16 mouse cellular contexts compared by ENCODE assay signal in genomic region chr9:63663222-63663621, GRCm38 (mm10).
DNase-seq lines count a peak whose midpoint lies in the region; ATAC-seq and TF ChIP-seq lines count a peak whose summit lies in the region.
"Had no signal": no experiment of that assay in that cellular context is flagged by ENCODE, and none has a peak within 500 bp of the region (broad histone marks: within the 10 kb centered on the region; RNA-seq: fewer than 3 reads in every experiment).

No protein-coding gene starts in this region.

- no peak for TF ChIP-seq EP300 in heart, adult 2 months (IDR thresholded peaks at IDR 0.05; ENCODE audit: insufficient read depth, low read depth, low read length)

- H3K27ac ChIP-seq in heart, adult 2 months = peak overlapping the region; percentile 17; the same call in 1 of the 2 replicates
- H3K27ac ChIP-seq in heart, embryonic 12.5 days (ENCODE audit: poor library complexity, severe bottlenecking) = no peak overlapping the region
- peak overlapping the region; percentile 33; the same call in 1 of the 2 replicates for H3K27ac ChIP-seq in testis, adult 2 months (ENCODE audit: control insufficient read depth, insufficient read depth, low read depth, low read length)
- H3K27ac ChIP-seq: forebrain, embryonic 15.5 days; hindbrain, embryonic 14.5 days; midbrain, embryonic 13.5 days had no signal

- no peak for DNase-seq in heart, adult 2 months
- DNase-seq in testis, postnatal 14 days (ENCODE audit: low spot score) = no peak
- peak; percentile 55 for DNase-seq in gastrocnemius, postnatal 14 days
- no peak for DNase-seq in cerebellum, adult 8-10 months
- no peak for DNase-seq in frontal cortex, postnatal 36 days (ENCODE audit: low spot score in 2 of 2)
- DNase-seq: cerebellum, postnatal 14 days; layer of hippocampus, adult 9-11 months; liver; lung, adult 18-20 months; lung, postnatal 4 days; right cerebral cortex, adult 18-20 months had no signal

- no peak for TF ChIP-seq POLR2A in heart, adult 2 months (IDR thresholded peaks at IDR 0.05; ENCODE audit: insufficient read depth, low read depth, low read length)
- TF ChIP-seq POLR2A in testis, adult 2 months (IDR thresholded peaks at IDR 0.05; ENCODE audit: control insufficient read depth, low read depth, low read length) = no peak

- H3K27me3 ChIP-seq in heart, adult 2 months (ENCODE audit: control insufficient read depth, insufficient read depth, low read length) = no peaks in the 10 kb centered on the region
- H3K27me3 ChIP-seq in heart, embryonic 12.5 days (replicated peaks) = no peaks in the 10 kb centered on the region
- no peaks in the 10 kb centered on the region for H3K27me3 ChIP-seq in testis, adult 2 months (ENCODE audit: control insufficient read depth, insufficient read depth, low read length)
- H3K27me3 ChIP-seq: forebrain, embryonic 15.5 days; midbrain, embryonic 13.5 days had no signal

- H3K4me3 ChIP-seq in heart, adult 2 months = no peak overlapping the region
- no peak overlapping the region for H3K4me3 ChIP-seq in heart, embryonic 12.5 days
- H3K4me3 ChIP-seq in testis, adult 2 months (ENCODE audit: control insufficient read depth, low read depth, low read length) = no peak overlapping the region
- H3K4me3 ChIP-seq: forebrain, embryonic 15.5 days; midbrain, embryonic 13.5 days had no signal

- H3K4me2 ChIP-seq in heart, embryonic 12.5 days = no peak overlapping the region
- H3K4me2 ChIP-seq: forebrain, embryonic 15.5 days; hindbrain, embryonic 14.5 days; midbrain, embryonic 13.5 days had no signal

- intact Hi-C loops in heart, adult 2 months (cut with DNase I) = no loop called here
- intact Hi-C loops in gastrocnemius, postnatal 14 days (cut with DNase I; ENCODE audit: low total_unique reads) = loop anchor here (10.0 kb wide), 1 partner anchor 92 kb away; the partner anchor contains the start of gene Smad3

- H3K9ac ChIP-seq in heart, adult 2 months (ENCODE audit: low read depth, low read length) = no peak overlapping the region
- no peak overlapping the region for H3K9ac ChIP-seq in heart, embryonic 12.5 days
- H3K9ac ChIP-seq: forebrain, embryonic 15.5 days; hindbrain, embryonic 14.5 days; midbrain, embryonic 13.5 days had no signal

- 63% methylated on average over 10 of the region's 10 CpGs for WGBS in heart, adult 2 months
- WGBS in heart, embryonic 12.5 days = 51% methylated on average over 10 of the region's 10 CpGs

- ATAC-seq in heart, embryonic 12.5 days (ENCODE audit: insufficient number of reproducible peaks, low FRiP score) = no peak
- ATAC-seq: forebrain, embryonic 15.5 days; midbrain, embryonic 13.5 days had no signal

- TF ChIP-seq CTCF in heart, adult 2 months (IDR thresholded peaks at IDR 0.05) = no peak
- TF ChIP-seq CTCF in testis, adult 2 months (IDR thresholded peaks at IDR 0.05; ENCODE audit: control insufficient read depth, insufficient read depth, insufficient replicate concordance, low read depth, low read length) = no peak

- H3K4me1 ChIP-seq in heart, adult 2 months (ENCODE audit: control insufficient read depth, insufficient read depth, low read length) = peaks cover 21% of the 10 kb centered on the region
- peaks cover 57% of the 10 kb centered on the region for H3K4me1 ChIP-seq in heart, embryonic 12.5 days (replicated peaks)
- no peaks in the 10 kb centered on the region; the same call in 1 of the 2 replicates for H3K4me1 ChIP-seq in testis, adult 2 months (ENCODE audit: control insufficient read depth, insufficient read depth, low read length)

- no peaks in the 10 kb centered on the region for H3K79me2 ChIP-seq in heart, adult 2 months (replicated peaks; ENCODE audit: control insufficient read depth, insufficient read depth, low read length)

- no peaks in the 10 kb centered on the region for H3K9me3 ChIP-seq in heart, embryonic 12.5 days (replicated peaks)
- H3K9me3 ChIP-seq: forebrain, embryonic 15.5 days; midbrain, embryonic 13.5 days had no signal

- H3K36me3 ChIP-seq in heart, adult 2 months (ENCODE audit: control insufficient read depth, insufficient read depth, low read length) = no peaks in the 10 kb centered on the region
- peaks cover 65% of the 10 kb centered on the region for H3K36me3 ChIP-seq in heart, embryonic 12.5 days
- H3K36me3 ChIP-seq in testis, adult 2 months (ENCODE audit: control insufficient read depth, insufficient read depth, low read length) = no peaks in the 10 kb centered on the region
- H3K36me3 ChIP-seq: forebrain, embryonic 15.5 days had no signal
